Mouse (Mus musculus) gastrocnemius, postnatal 36 days (tissue): ENCODE results near the gene Col18a1. TPM values are rescaled to one million over a fixed set of nuclear protein-coding genes. Genes with fewer than 3 reads are reported as not detected.

ENCODE experiments used
- DNase-seq, 2 experiments: peaks; one replicate each; pipeline ENCODE4 v3.0.0; 2022
- intact Hi-C: fragments of 180-260 bp; cut with DNase I; formaldehyde crosslinking; loops from one replicate; pipeline ENCODE4 v1.15.1; 2025
- total RNA-seq, 2 experiments: library from RNA; stranded (reverse); gene quantifications; 2 replicates each; pipeline ENCODE4 v1.2.3; 2021

Col18a1 gene
- total RNA-seq, 2 experiments from 2014 or later: 6.4 to 10.3 TPM

- intact Hi-C loops: no loop called here
These were observed 83.4 kb downstream of the Col18a1 start for GRCm38 (mm10) chr10:77082921-77083320.

GRCm38 (mm10) chr10:77082453-77082852 is 83.9 kb downstream of the Col18a1 start:
- intact Hi-C loops: no loop called here
- peak; percentile 43 to 58 for DNase-seq

More at GRCm38 (mm10) chr10:77082921-77083320, 83.4 kb downstream of the Col18a1 start:
- DNase-seq: no peak

GRCm38 (mm10) chr10:77078961-77079360 is 87.4 kb downstream of the Col18a1 start:
- DNase-seq: no peak
- intact Hi-C loops: no loop called here

GRCm38 (mm10) chr10:77078456-77078855 is 87.9 kb downstream of the Col18a1 start:
- no peak for DNase-seq
- intact Hi-C loops: no loop called here

GRCm38 (mm10) chr10:77074276-77074974 is 91.9 kb downstream of the Col18a1 start:
- intact Hi-C loops: loop anchor here (5.0 kb wide), 1 partner anchor 237 kb away; no protein-coding TSS in a partner anchor
- DNase-seq: no peak

GRCm38 (mm10) chr10:77070072-77070471 is 96.3 kb downstream of the Col18a1 start:
- intact Hi-C loops: loop anchor here (5.0 kb wide), 1 partner anchor 233 kb away; no protein-coding TSS in a partner anchor
- peak in 1 of 2 experiments; percentile 25 for DNase-seq

GRCm38 (mm10) chr10:77068469-77068868 is 97.9 kb downstream of the Col18a1 start:
- DNase-seq: no peak
- intact Hi-C loops: no loop called here

- no peak for DNase-seq
- intact Hi-C loops: no loop called here
These were observed 101.7 kb downstream of the Col18a1 start for GRCm38 (mm10) chr10:77064659-77065058.

GRCm38 (mm10) chr10:77064239-77064638 is 102.1 kb downstream of the Col18a1 start:
- intact Hi-C loops: no loop called here
- no peak for DNase-seq

- DNase-seq: peak in 1 of 2 experiments; percentile 35
- intact Hi-C loops: no loop called here
These were observed 103.8 kb downstream of the Col18a1 start for GRCm38 (mm10) chr10:77062393-77063010.

- intact Hi-C loops: no loop called here
- no peak for DNase-seq
These were observed 104.9 kb downstream of the Col18a1 start for GRCm38 (mm10) chr10:77061426-77061825.

- intact Hi-C loops: no loop called here
- DNase-seq: no peak
These were observed 109.6 kb downstream of the Col18a1 start for GRCm38 (mm10) chr10:77056768-77057167.

GRCm38 (mm10) chr10:77048606-77049005 is 117.7 kb downstream of the Col18a1 start:
- intact Hi-C loops: no loop called here
- DNase-seq: no peak

GRCm38 (mm10) chr10:77048196-77048595 is 118.2 kb downstream of the Col18a1 start:
- intact Hi-C loops: no loop called here
- no peak for DNase-seq

GRCm38 (mm10) chr10:77038579-77039174 is 127.7 kb downstream of the Col18a1 start:
- DNase-seq: no peak
- intact Hi-C loops: no loop called here

- intact Hi-C loops: no loop called here
These were observed 130.9 kb downstream of the Col18a1 start for GRCm38 (mm10) chr10:77035487-77035886.

GRCm38 (mm10) chr10:77033323-77034025 is 132.9 kb downstream of the Col18a1 start:
- intact Hi-C loops: no loop called here
- DNase-seq: peak in 1 of 2 experiments; percentile 33

More at GRCm38 (mm10) chr10:77035487-77035886, 130.9 kb downstream of the Col18a1 start:
- DNase-seq: no peak

- DNase-seq: peak; percentile 87
- intact Hi-C loops: no loop called here
These were observed 133.6 kb downstream of the Col18a1 start for GRCm38 (mm10) chr10:77032591-77033322.

GRCm38 (mm10) chr10:77031768-77032375 is 134.5 kb downstream of the Col18a1 start, which contains the start of gene Slc19a1:
Slc19a1 (plus strand) TSS chr10:77032241.
- DNase-seq: no peak
- intact Hi-C loops: no loop called here

GRCm38 (mm10) chr10:77030666-77031065 is 135.7 kb downstream of the Col18a1 start:
- intact Hi-C loops: no loop called here
- DNase-seq: no peak
